Mouse (Mus musculus) liver, postnatal 0 days (tissue): ENCODE measurements around the gene Tcta.

ENCODE experiments used
- CTCF ChIP-seq: sonication (generic); IDR thresholded peaks from 2 replicates; pipeline ENCODE4 v1.5.1; 2016; ENCODE audit warnings: antibody characterized with exemption, low read depth
- EP300 ChIP-seq: IDR thresholded peaks from 2 replicates; pipeline ENCODE4 v1.6.1; 2016; ENCODE audit warnings: antibody characterized with exemption, low read depth, mild to moderate bottlenecking

DNA sequence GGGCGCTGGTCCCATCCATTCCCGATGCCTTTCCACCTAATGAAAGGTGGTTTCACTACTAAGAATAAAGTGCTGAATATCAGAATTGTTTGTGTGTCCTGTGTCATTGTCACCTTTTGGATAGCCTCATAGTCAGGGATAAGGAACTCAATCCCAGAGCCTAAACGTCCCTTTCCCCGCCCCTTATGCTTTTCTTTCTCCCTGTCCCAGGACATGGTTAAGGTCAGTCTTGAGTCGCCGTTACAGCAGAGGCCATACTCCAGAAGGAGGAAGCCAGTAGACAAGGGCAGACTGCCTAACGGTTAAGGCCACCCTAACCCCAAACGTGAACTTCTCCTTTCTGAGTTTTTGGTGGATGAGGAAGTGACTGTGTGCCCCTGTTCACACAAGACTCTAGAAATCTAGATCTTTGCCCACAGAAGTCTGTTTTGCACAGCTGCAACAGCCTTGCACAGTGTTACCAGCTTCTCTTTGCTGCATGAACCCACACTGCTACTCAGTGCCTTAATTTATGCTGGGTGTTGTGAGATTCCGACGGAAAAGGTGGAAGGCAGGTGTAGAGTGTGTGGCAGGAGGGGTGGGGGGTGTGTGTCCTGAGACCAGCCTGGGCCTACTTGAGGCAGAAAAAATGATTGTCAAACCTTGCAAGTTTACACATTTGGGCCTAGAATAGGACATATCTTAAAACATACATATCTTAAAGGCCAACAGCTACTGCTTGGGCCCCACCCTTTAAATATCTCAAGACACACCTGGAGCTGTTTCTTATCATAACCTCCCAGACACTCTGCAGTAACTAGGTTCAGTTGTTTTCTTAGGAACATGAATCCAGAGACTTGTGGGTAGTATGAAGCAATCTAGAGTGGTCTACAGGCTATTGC, 34.5 kb upstream of the Tcta start:
- TF ChIP-seq CTCF: no peak
- TF ChIP-seq EP300: peak; percentile 100
